Mouse (Mus musculus) heart, postnatal 0 days (tissue): ENCODE results near the gene Nrcam.

Source experiments
- CTCF ChIP-seq: IDR thresholded peaks from 2 replicates; pipeline ENCODE4 v1.5.1; 2016; ENCODE audit warnings: antibody characterized with exemption, control low read depth, low read depth
- EP300 ChIP-seq: IDR thresholded peaks from 2 replicates; pipeline ENCODE4 v1.6.1; 2016; ENCODE audit warnings: antibody characterized with exemption, low read depth

- TF ChIP-seq CTCF: no peak
- no peak for TF ChIP-seq EP300
Observed at GRCm38 (mm10) chr12:44554051-44554450, 225.4 kb downstream of the Nrcam start.
